Mouse (Mus musculus): Measurements from ENCODE around the gene Sord. TPM values are rescaled to one million over a fixed set of nuclear protein-coding genes. Genes with fewer than 3 reads are reported as not detected.

The Sord gene
- not detected in 2 replicates for polyA plus RNA-seq (2012; ENCODE audit: insufficient read depth, insufficient read length, low replicate concordance, missing spikeins)

DNA sequence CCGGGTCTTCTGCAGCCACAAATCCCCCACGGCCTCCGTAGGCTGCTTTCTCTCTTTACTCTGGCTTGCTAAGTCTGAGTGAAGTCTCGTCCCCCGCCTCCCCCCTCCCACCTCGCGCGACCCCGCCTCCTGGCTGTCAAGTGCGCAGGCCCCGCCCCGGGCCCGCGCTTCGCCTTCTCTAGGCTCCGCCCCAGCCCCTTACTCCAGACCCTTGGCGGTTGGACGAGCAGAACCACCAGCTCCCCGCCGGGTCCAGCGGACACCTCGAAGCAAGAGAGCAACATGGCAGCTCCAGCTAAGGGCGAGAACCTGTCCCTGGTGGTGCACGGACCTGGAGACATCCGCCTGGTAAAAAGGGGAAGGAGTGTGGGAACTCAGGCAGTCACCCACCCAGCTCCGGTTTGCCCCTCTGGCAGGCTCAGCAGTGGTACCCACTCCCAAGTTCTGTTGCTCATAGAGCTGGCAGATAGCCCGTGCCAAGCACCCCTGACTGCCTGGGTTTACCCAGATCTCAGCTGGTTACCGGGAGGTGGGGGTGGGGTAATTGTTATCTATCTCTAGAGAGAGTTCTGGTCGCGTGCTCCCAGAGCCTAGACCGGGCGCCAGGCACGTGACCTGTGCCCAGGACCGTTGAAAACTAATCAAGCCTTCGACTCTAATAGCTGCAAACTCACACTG, at the start of gene Sord:
Gene Sord, plus strand, starts transcription at position 139 of the 678 bp plus-strand sequence.
- H3K27ac ChIP-seq (ENCODE audit: insufficient read depth, low read depth, low read length) = 0 out of 2 replicates have a peak within 1 kb of the TSS, but pooled peaks have one; percentile 12
- WGBS = 1% methylated on average over 35 of the region's 35 CpGs

DNA sequence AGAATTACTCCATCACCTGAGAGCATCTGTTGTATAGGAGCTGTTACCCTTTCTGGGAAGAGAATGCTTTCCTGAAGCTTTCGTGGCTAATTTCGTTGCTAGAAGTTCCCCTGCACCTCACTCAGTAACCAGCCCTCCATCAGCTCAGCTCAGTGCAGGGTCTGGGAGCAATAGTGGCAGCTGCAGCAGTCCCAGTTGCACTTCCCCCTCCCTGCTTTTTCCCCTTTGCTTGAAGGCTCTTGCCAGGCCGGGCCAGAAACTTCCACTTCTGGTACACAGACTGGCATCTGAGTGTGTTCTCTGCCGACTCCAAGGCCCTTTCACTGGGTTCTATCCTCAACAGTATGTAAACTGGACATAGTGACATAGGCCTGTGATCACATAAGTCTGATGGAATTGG, 49.5 kb upstream of the Sord start:
- Histone ChIP-seq H3K27ac (ENCODE audit: insufficient read depth, low read depth, low read length) (no peak overlapping the region), H3K4me1 (ENCODE audit: control insufficient read depth, insufficient read depth, low read length) (no peaks in the 10 kb centered on the region), H3K4me3 (ENCODE audit: insufficient read depth, low read depth, low read length) (no peak overlapping the region)
- WGBS = 83% methylated on average over 4 of the region's 4 CpGs
- TF ChIP-seq CTCF (IDR thresholded peaks at IDR 0.05; ENCODE audit: insufficient read depth, low read depth, low read length) = no peak
- no peak for TF ChIP-seq POLR2A (IDR thresholded peaks at IDR 0.05; ENCODE audit: insufficient read depth, low read depth, low read length)

More for the DNA sequence above, at the start of gene Sord:
- TF ChIP-seq POLR2A (IDR thresholded peaks at IDR 0.05; ENCODE audit: insufficient read depth, low read depth, low read length) (no peak; the same call in 1 of the 2 replicates), CTCF (IDR thresholded peaks at IDR 0.05; ENCODE audit: insufficient read depth, low read depth, low read length) (no peak)
- H3K4me3 ChIP-seq (ENCODE audit: insufficient read depth, low read depth, low read length) = peak within 1 kb of the TSS; percentile 64
- H3K4me1 ChIP-seq (ENCODE audit: control insufficient read depth, insufficient read depth, low read length) = peaks cover 3% of the 10 kb centered on the region; the same call in 1 of the 2 replicates

DNA sequence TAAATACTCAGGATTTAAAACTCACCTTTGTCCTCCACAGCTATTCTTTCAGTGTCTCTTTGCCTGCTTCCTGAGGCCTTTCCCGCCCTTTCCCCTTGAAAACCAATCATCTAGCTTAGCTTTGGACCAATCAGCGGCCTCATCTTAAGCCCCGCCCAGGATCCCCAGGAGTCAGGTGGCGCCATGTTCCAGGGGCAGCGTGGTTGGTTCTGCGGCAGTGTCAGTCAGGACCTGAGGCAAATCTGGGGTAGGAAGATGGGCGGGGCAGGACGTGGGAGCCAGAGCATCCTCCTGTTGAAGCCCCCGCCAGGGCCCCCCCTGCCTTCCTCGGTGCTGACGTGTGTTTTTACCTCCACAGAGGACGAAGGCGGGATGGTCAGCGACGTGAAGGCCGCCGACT, 48.4 kb upstream of the Sord start, which contains the start of the genes Patl2 and Terb2:
Gene Patl2, minus strand, starts transcription at position 84 of the 400 bp plus-strand sequence.
Gene Terb2, plus strand, starts transcription at position 167 of the 400 bp plus-strand sequence.
- Histone ChIP-seq H3K4me3 (ENCODE audit: insufficient read depth, low read depth, low read length) (no peak within 1 kb of the TSS), H3K4me1 (ENCODE audit: control insufficient read depth, insufficient read depth, low read length) (no peaks in the 10 kb centered on the region), H3K27ac (ENCODE audit: insufficient read depth, low read depth, low read length) (no peak within 1 kb of the TSS)
- 84% methylated on average over 17 of the region's 17 CpGs for WGBS
- no peak for TF ChIP-seq POLR2A (IDR thresholded peaks at IDR 0.05; ENCODE audit: insufficient read depth, low read depth, low read length)
- no peak for TF ChIP-seq CTCF (IDR thresholded peaks at IDR 0.05; ENCODE audit: insufficient read depth, low read depth, low read length)

DNA sequence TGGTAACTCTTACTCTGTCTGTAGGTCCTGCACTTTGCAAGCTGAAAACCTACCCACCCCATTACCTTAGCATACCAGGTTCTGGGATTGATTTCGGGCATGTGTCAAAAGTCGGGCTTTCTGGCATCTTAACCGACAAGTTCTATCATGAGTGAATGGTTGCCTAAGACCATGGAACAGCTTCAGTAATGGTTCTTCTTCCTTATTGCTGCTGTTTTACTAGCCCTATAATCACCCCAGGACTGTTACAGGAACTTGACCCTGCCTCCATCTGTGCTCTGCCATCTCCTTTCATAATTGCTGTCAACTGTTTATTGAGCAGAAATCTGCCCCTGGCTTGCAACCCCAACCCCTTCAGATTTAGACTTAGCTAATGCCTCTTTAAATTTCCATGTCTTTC, 47.8 kb upstream of the Sord start:
- WGBS = 96% methylated on average over 3 of the region's 3 CpGs
- TF ChIP-seq POLR2A (IDR thresholded peaks at IDR 0.05; ENCODE audit: insufficient read depth, low read depth, low read length) = no peak
- TF ChIP-seq CTCF (IDR thresholded peaks at IDR 0.05; ENCODE audit: insufficient read depth, low read depth, low read length) = no peak

DNA sequence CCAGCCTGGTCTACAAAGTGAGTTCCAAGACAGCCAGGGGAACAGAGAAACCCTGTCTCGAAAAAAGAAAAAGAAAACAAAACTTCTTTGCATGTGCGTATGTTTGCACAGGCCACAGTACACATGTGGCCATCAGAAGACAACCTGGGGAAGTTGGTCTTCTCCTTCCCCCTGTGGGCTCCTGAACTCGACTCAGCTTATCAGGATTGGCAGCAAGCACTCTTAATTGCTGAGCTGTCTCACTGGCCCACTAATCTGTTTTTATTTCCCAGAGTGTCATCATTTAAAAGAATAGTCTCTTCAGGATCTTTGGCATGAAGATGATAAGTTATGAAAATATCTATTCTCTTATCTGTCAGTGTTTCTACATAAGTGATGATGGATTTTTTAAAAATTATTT, 42.7 kb upstream of the Sord start:
- 84% methylated on average over 3 of the region's 3 CpGs for WGBS
- H3K27ac ChIP-seq (ENCODE audit: insufficient read depth, low read depth, low read length) = no peak overlapping the region
- H3K4me1 ChIP-seq (ENCODE audit: control insufficient read depth, insufficient read depth, low read length) = no peaks in the 10 kb centered on the region
- H3K4me3 ChIP-seq (ENCODE audit: insufficient read depth, low read depth, low read length) = no peak overlapping the region
- TF ChIP-seq POLR2A (IDR thresholded peaks at IDR 0.05; ENCODE audit: insufficient read depth, low read depth, low read length) (no peak), CTCF (IDR thresholded peaks at IDR 0.05; ENCODE audit: insufficient read depth, low read depth, low read length) (no peak)

More for the DNA sequence above, 47.8 kb upstream of the Sord start:
- Histone ChIP-seq H3K4me1 (ENCODE audit: control insufficient read depth, insufficient read depth, low read length) (no peaks in the 10 kb centered on the region), H3K27ac (ENCODE audit: insufficient read depth, low read depth, low read length) (no peak overlapping the region), H3K4me3 (ENCODE audit: insufficient read depth, low read depth, low read length) (no peak overlapping the region)

DNA sequence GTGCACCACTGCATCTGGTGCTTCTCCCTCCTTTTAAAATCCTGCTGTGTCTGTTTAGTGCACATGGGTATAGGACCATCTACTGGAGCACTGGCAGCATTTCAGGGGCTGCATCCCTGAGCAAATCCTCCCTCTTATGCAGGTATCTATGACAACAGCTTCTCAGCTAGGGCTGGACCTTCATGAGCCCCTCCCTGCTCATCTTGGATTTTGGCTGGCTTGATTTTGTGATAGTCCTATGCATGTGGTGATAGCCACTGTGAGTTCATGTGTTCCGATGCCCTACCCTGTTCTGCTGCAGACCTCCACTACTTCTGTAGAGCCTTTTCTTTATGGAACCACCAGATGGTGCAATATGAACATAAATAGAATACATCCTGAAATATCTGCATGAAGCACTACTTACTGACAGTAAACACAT, 40.0 kb upstream of the Sord start:
- H3K27ac ChIP-seq (ENCODE audit: insufficient read depth, low read depth, low read length) = no peak overlapping the region
- 21% methylated on average over 1 of the region's 1 CpGs for WGBS
- no peak overlapping the region for H3K4me3 ChIP-seq (ENCODE audit: insufficient read depth, low read depth, low read length)
- no peaks in the 10 kb centered on the region for H3K4me1 ChIP-seq (ENCODE audit: control insufficient read depth, insufficient read depth, low read length)
- TF ChIP-seq CTCF (IDR thresholded peaks at IDR 0.05; ENCODE audit: insufficient read depth, low read depth, low read length) = no peak
- no peak for TF ChIP-seq POLR2A (IDR thresholded peaks at IDR 0.05; ENCODE audit: insufficient read depth, low read depth, low read length)

DNA sequence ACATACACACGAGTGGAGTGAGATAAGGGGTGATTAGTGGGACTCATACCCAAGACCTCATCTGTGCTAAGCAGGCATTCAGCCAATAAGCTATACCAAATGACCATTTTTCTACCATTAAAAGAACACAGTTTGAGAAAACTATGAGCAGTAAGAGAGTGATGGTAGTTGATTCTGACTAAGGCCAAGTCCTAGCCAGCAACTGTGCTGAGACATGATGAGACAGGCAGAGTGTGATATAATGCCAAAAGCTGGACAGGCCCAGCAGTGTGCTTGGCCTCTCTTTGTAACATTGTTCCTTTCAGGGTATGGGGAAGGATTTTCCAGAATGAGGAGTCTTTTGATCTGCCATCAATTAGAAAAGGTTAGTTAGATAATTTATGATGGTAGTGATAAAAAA, 33.0 kb upstream of the Sord start:
- 98% methylated on average over 1 of the region's 1 CpGs for WGBS
- Histone ChIP-seq H3K27ac (ENCODE audit: insufficient read depth, low read depth, low read length) (no peak overlapping the region), H3K4me3 (ENCODE audit: insufficient read depth, low read depth, low read length) (no peak overlapping the region), H3K4me1 (ENCODE audit: control insufficient read depth, insufficient read depth, low read length) (no peaks in the 10 kb centered on the region)
- TF ChIP-seq CTCF (IDR thresholded peaks at IDR 0.05; ENCODE audit: insufficient read depth, low read depth, low read length) (no peak), POLR2A (IDR thresholded peaks at IDR 0.05; ENCODE audit: insufficient read depth, low read depth, low read length) (no peak)

DNA sequence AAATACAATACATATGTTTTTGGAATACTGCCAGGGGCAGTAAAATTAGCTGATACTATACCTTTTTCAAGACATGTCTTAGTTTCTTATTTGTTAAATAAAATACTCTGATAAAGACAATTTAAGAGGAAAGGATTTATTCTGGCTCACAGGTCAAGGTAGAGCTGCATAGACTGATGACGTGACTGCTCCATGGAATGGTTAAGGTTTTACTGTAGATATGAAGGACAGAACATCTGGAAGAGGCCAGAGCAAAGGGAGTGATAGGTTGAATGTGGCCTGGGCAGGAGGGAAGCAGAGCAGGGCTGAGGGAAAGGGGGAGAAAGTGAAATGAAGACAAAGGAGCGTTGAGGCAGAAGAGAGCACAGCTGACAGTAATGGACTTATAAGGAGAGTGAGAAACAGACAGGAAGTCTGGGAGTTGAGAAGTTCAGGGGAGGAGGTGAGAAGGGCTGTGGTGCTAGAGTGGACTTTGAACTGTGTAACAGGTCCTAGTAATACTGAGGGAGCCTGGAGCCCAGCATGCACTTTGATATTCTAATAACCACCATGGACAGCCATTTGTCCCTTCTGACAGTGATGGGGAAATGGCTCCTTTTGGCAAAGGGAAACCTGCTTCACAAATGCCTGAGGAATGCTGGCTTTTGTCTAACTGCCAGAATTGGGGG, 28.0 kb upstream of the Sord start:
- H3K27ac ChIP-seq (ENCODE audit: insufficient read depth, low read depth, low read length) = no peak overlapping the region
- no peak for TF ChIP-seq CTCF (IDR thresholded peaks at IDR 0.05; ENCODE audit: insufficient read depth, low read depth, low read length)
- TF ChIP-seq POLR2A (IDR thresholded peaks at IDR 0.05; ENCODE audit: insufficient read depth, low read depth, low read length) = no peak
- no peaks in the 10 kb centered on the region for H3K4me1 ChIP-seq (ENCODE audit: control insufficient read depth, insufficient read depth, low read length)
- 85% methylated on average over 2 of the region's 2 CpGs for WGBS
- H3K4me3 ChIP-seq (ENCODE audit: insufficient read depth, low read depth, low read length) = no peak overlapping the region
